Mouse (Mus musculus) Patski (cell line): ENCODE measurements at regions not wholly inside any gene's neighbourhood (a gene's known extent, or its start where the extent isn't known, plus 50 kb on each side); places are given as distances from the start of the nearest gene placed in this dataset.

Experiments
- ATAC-seq: fragments of 100-300 bp; one replicate; pipeline ENCODE4 v1.8.0; 2021
- CTCF ChIA-PET: fragments of 350-600 bp; sonication (Branson Sonifier 250); formaldehyde crosslinking; loops from one replicate; lab custom pipeline; 2022; ENCODE audit warnings: inconsistent platforms; lab: Charles Lee
- POLR2A ChIA-PET: fragments of 350-600 bp; sonication (Branson Sonifier 250); formaldehyde crosslinking; loops from one replicate; lab custom pipeline; 2022; ENCODE audit warnings: antibody characterized with exemption, inconsistent platforms; lab: Charles Lee
- DNase-seq: peaks from one replicate; pipeline ENCODE4 v3.0.0-alpha.2; 2011; ENCODE audit warnings: low read depth, low spot score
- H3K27me3 ChIP-seq: fragments of 371-371 bp; one replicate; pipeline ENCODE4 v1.5.1; 2021
- CTCF ChIP-seq: fragments of 100-300 bp; IDR thresholded peaks from one replicate; pipeline ENCODE4 v1.5.1; 2021
- in situ Hi-C: fragments of 300-500 bp; cut with MboI; formaldehyde crosslinking; loops from 3 replicates; pipeline ENCODE4 v1.11.1; 2018; ENCODE audit warnings: low pct_unique_long_range_greater_than_20kb, mixed read lengths

DNA sequence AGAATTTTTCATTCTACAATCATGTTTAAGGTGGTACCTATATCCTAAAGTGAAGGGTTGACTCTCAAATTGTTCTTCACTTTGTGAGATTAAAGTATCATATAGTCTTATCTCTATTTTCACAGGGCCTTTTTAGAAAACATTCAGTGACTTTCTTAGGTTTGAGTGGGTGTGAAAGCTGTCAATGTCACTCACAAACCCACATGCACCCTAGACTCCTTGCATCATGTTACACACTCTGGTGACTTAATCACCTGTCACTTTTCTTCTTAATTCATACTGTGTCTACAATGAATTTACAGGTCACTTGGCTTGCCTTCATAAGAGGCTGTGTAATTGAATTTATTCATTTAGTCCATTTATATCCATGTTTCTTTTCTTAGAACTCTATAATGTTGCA, 1026.8 kb upstream of the Alcam start:
- DNase-seq: no peak
- in situ Hi-C loops: no loop called here
- ChIA-PET CTCF (no interaction called here), POLR2A (no interaction called here)
- H3K27me3 ChIP-seq: no peaks in the 10 kb centered on the region
- no peak for TF ChIP-seq CTCF
- ATAC-seq: no peak

GRCm38 (mm10) chr16:53439511-53439910, 985.6 kb upstream of the Alcam start:
- ChIA-PET POLR2A (no interaction called here), CTCF (no interaction called here)
- no peak for TF ChIP-seq CTCF
- in situ Hi-C loops: no loop called here
- DNase-seq (no peak), ATAC-seq (no peak)
- no peaks in the 10 kb centered on the region for H3K27me3 ChIP-seq

- no peak for TF ChIP-seq CTCF
- POLR2A ChIA-PET: no interaction called here
- ATAC-seq (no peak), DNase-seq (no peak)
- H3K27me3 ChIP-seq: no peaks in the 10 kb centered on the region
- CTCF ChIA-PET: no interaction called here
- in situ Hi-C loops: no loop called here
Measured at GRCm38 (mm10) chr16:53418416-53418815, 964.5 kb upstream of the Alcam start.

GRCm38 (mm10) chr16:53385176-53385575, 931.3 kb upstream of the Alcam start:
- ChIA-PET POLR2A (no interaction called here), CTCF (no interaction called here)
- TF ChIP-seq CTCF: no peak
- DNase-seq: no peak
- no peaks in the 10 kb centered on the region for H3K27me3 ChIP-seq
- no peak for ATAC-seq
- in situ Hi-C loops: no loop called here

DNA sequence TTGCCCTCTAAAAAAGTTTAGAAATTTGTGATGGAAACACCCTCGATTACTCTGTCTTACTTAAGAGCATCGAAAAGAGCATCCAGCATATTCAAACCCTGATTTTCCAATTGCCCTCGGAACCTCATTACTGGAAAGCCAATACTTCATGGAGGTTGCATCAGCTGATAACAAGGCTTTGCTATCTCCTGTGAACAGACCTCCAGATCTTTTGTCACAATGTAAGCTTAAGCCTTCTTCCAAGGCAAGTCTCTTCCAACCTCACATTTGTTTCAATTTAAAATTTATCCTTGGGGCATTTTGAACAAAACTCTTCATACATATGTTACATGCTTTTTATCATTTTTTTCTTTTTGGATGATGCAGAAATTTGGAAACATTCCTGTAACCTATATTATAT, 888.3 kb upstream of the Alcam start:
- ChIA-PET POLR2A (no interaction called here), CTCF (no interaction called here)
- H3K27me3 ChIP-seq: no peaks in the 10 kb centered on the region
- no peak for TF ChIP-seq CTCF
- ATAC-seq (no peak), DNase-seq (no peak)
- in situ Hi-C loops: no loop called here

DNA sequence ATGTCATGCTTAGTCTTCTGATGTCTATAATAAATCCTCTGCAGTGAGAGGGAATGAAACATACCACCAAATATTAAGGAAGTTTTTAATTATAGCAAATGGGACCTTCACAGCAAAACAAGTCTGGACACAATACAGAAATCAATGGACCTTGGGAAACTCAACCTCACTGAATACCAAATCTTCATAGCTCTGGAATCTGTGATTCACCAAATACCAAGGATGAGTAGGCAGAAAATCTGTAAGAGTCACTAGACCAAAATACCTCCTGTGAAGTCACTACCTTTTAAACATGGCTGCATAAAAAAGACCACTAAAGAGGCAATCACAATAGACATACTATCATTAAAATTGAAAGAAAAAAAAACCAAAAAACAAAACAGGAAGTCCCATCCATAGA, 872.5 kb upstream of the Alcam start:
- no peaks in the 10 kb centered on the region for H3K27me3 ChIP-seq
- in situ Hi-C loops: no loop called here
- DNase-seq (no peak), ATAC-seq (peak; percentile 71)
- TF ChIP-seq CTCF: no peak
- CTCF ChIA-PET: no interaction called here
- POLR2A ChIA-PET: no interaction called here

DNA sequence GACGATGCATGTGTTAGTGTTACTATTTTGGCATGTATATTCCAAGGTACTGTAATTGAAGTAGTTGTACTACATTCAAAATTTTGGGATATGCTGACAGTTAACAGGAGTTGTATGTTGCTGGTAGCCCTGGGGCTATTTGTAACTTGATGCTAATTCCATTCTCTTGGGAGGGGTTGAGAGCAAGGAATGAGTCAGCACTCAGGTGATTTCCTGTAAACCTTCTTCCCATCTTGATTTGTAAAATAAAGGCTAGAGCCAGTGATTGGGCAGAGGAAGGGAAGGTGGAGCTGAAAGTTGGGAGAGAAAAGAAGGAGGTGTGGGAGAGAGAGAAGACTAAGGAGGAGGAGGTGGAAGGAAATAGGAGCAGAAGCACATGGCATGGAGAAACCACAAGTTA, 838.2 kb upstream of the Alcam start:
- POLR2A ChIA-PET: no interaction called here
- no peak for DNase-seq
- in situ Hi-C loops: no loop called here

GRCm38 (mm10) chr16:53282014-53282413, 828.1 kb upstream of the Alcam start:
- H3K27me3 ChIP-seq: peaks cover 4% of the 10 kb centered on the region
- DNase-seq (no peak), ATAC-seq (no peak)
- ChIA-PET CTCF (no interaction called here), POLR2A (no interaction called here)
- TF ChIP-seq CTCF: no peak
- in situ Hi-C loops: no loop called here

More for the DNA sequence above, 838.2 kb upstream of the Alcam start:
- H3K27me3 ChIP-seq: no peaks in the 10 kb centered on the region
- no peak for TF ChIP-seq CTCF
- ATAC-seq: no peak
- CTCF ChIA-PET: no interaction called here

DNA sequence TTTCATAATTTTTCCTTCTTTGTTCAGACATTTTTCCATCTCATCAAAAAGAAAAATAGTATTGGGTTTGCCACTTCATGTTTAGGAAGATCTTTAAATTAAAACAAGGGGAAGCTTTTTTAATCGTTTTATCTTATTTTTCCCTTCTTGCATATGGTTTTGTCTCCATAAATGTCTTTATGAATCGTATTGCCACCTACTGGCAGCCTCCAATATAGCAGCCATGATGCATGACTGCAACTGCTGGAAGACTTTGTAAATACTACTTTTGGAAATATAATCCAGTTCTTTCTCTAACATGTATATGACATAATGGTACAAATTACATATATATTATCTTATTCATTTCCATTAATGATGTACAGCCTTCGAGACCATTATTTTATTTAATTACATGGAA, 812.2 kb upstream of the Alcam start:
- ChIA-PET POLR2A (no interaction called here), CTCF (no interaction called here)
- in situ Hi-C loops: loop anchor here (5.0 to 25.0 kb wide), 3 partner anchors 959 to 1954 kb away; no protein-coding TSS in a partner anchor
- DNase-seq (peak; percentile 13), ATAC-seq (no peak)
- TF ChIP-seq CTCF: peak; percentile 72
- H3K27me3 ChIP-seq: no peaks in the 10 kb centered on the region

- H3K27me3 ChIP-seq: peaks cover 9% of the 10 kb centered on the region
- no peak for ATAC-seq
Measured at GRCm38 (mm10) chr16:53245365-53245764, 791.5 kb upstream of the Alcam start.

DNA sequence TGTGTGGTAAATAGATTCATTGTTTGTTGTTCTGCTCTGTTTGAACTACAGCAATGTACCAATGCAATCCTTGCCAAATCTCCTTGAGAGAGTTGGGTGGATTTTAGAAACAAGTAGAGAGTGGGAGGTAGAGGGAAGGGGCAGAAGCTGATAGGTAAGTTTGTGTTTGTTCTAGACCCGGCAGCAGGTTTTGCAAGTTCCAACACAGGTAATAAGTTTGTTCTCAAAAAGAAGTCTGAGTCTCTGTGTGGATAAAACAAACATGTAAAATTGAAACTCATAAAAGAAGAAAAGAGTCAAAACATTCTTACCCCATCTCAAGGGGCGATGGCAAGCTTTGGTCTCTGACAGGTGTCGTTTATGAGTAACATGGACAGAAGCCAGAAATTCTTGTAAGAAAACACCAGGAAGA, 788.3 kb upstream of the Alcam start:
- CTCF ChIA-PET: no interaction called here
- ATAC-seq (no peak), DNase-seq (no peak)
- POLR2A ChIA-PET: no interaction called here
- no peaks in the 10 kb centered on the region for H3K27me3 ChIP-seq
- in situ Hi-C loops: no loop called here
- no peak for TF ChIP-seq CTCF

More at GRCm38 (mm10) chr16:53245365-53245764, 791.5 kb upstream of the Alcam start:
- no peak for DNase-seq
- CTCF ChIA-PET: no interaction called here
- in situ Hi-C loops: no loop called here
- POLR2A ChIA-PET: interaction anchor here (0.6 kb wide), 1 partner anchor 621 kb away, joined by 3 read pairs; no protein-coding TSS in a partner anchor
- TF ChIP-seq CTCF: no peak

- ATAC-seq (no peak), DNase-seq (no peak)
- POLR2A ChIA-PET: no interaction called here
- TF ChIP-seq CTCF: no peak
- H3K27me3 ChIP-seq: peaks cover 2% of the 10 kb centered on the region
- in situ Hi-C loops: no loop called here
- CTCF ChIA-PET: no interaction called here
Measured at GRCm38 (mm10) chr16:53218886-53219285, 765.0 kb upstream of the Alcam start.
